Mouse (Mus musculus) testis, adult 2 months (tissue): Measurements from ENCODE around the gene Drc7.

ENCODE experiments used
- CTCF ChIP-seq: fragments of 200-500 bp; IDR thresholded peaks from 2 replicates; pipeline ENCODE4 v1.5.1; 2012; ENCODE audit warnings: low read depth, mild to moderate bottlenecking, inconsistent platforms, low read length, moderate library complexity; ENCODE audit not compliant: control insufficient read depth, insufficient read depth, insufficient replicate concordance
- POLR2A ChIP-seq: fragments of 200-500 bp; IDR thresholded peaks from 2 replicates; pipeline ENCODE4 v1.6.1; 2012; ENCODE audit warnings: low read depth, mild to moderate bottlenecking, inconsistent platforms, low read length, moderate library complexity; ENCODE audit not compliant: control insufficient read depth

DNA sequence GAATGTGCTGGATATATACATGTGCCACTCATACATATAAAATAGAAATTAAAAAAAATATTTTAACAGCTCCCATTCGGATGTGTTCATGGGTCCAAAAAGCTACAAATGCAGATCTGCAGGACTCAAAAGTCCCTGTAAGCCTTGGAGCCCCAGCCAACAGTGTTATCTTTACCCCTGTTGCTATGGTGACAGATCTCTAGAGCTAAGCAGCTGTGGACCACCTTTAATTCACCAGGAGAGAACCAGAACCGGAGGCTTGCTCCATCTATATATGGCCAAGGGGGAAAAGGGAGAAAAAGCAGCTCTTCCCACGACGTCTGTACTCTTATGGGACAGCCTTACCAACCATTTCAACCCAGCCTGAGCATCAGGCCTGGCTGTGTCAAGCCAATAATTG, 10.1 kb upstream of the Drc7 start:
- TF ChIP-seq POLR2A = no peak
- TF ChIP-seq CTCF = no peak
